Mouse (Mus musculus): ENCODE results near the gene Ebf3.

The Ebf3 gene

DNA sequence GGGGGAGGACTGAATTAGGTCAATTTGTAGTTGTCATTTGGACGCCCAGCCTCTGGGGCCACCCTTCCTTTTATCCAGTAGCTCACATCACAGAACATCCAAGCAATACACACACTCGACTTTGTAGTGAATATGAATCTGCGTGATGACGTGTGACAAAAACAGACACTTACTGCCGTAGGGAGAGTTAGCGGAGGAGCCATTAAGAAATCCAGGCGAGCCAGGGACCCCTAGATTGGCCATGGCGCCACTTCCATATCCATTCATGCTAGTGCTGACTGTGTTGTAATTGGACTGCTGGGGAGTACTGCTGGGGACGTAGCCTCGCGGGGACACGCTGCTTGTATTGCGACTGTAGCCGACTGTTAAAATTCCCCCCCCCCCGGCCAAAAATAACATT lies 115.3 kb downstream of the Ebf3 start:
- no peak for DNase-seq (ENCODE audit: low spot score)

DNA sequence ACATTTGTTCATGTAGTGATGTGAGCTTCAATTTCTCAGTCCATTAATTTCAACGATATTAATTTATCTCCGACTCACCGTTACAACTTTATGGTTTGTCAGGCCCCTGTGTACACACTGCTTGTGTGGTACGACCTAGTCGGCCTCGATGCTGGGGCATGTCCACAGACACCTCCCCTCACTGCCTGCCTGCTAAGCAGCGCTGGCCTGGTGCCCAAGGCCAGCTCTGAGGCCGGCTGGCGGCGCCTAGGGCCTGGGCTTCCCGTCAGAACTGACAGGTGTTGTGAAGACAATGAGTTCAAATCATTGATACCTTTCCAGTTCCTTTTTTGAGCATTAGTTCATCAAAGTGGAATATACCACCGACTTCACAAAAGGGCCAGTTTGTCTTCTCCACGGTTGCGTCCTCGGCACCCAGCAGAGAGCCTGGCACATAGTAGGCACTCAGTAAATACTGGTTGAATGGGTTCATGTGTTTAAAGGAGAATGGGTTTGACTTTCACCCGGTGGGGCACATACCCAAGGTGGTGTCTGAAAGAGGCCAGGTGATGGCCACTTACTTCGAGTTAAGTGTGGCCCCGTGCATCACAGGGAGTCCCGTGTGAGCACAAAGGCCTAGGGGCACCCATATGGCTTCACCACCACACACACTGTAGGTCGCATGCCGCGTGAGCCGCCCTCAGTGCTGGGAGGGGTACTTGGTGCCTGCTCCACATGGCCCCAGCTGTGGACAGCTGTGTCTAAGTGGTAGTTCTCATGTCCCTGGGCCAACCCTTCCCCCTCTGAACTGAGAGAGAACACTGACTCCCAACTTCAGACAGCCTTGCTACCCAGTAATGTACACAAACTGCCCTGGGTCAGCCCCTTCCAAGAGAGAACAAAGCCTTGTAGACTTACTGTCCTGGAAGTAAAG lies 116.9 kb downstream of the Ebf3 start:
- no peak for DNase-seq (ENCODE audit: low spot score)

DNA sequence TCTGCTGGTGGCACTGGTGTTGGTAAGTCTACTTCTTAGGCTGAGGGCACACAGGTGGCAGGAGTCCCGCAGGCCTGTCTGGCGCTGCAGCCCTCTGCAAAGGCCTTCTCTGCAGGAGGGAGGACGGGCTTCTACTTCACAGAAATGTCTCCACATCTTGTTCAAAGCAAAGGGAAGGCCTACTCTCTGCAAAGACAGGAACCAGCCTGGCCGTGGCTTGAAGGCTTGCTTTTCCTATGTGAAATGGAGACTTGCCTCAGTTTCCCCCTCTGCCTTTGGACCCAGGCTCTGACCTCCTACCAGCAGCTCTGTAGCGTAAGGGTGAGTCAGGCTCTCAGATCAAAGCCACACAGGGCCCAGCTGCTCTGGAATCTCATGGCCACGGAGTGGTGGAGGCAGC lies 117.7 kb downstream of the Ebf3 start:
- no peak for DNase-seq (ENCODE audit: low spot score)

DNA sequence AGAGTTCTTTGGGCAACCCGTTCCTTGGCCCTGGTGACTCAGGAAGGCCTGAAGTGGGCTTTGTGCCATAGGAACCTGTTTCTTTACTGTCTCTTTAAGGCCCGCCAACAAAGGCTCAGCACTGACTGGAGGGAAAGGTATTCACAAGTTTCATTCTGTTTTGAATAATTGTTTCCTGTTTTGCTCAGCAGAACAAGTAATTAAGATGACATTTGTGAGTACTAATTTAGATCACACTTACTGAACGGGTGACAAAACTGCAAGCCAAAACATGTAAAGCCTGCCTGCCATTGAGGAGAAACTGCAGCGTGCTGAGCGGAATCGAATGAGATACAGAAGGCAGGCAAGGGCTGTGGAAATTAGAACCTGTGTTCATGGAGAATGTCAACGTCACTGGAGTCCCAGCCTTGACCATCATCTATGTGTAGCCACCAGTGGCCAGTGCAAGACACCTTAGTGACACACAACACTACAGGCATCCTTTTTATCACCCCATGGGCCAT lies 121.4 kb downstream of the Ebf3 start:
- DNase-seq (ENCODE audit: low spot score) = no peak

DNA sequence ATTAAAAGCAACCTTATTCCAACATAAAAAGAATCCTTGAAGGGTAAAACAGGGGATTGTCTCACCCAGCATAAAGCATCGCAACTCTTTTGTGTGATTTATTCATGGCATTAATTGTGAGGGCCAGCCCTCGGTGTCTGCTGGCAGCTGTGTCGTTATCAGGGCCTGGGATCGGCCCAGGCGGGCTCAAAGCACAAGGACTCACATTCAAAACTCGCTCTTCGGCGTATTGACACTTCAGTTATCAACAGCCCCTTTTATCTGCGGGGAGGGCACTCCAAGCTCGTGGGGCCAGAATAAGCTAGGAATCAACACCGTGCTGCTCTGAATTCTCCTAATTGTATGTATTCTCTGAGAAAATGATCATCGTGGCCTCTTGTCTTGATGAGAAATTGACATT lies 122.4 kb downstream of the Ebf3 start:
- no peak for DNase-seq (ENCODE audit: low spot score)

DNA sequence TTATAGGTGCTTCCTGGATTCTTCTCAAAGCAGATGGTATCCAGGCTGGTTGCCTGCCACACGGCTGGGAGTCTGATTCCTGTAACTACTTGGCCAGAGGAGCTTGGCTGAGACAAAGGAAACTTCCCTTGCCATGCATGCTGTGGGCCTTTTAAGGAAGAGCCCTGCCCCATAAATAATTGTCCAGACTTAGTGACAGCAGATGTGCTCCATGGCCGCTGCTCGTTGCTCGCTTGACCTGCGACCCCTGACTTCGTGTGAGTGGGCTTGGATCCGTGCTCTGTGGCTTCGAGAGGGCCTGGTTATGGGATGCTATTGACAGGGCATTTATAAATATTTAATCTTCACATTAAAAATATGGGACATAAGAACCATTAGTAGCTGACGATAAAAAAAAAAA lies 142.0 kb downstream of the Ebf3 start:
- no peak for DNase-seq (ENCODE audit: low spot score)

DNA sequence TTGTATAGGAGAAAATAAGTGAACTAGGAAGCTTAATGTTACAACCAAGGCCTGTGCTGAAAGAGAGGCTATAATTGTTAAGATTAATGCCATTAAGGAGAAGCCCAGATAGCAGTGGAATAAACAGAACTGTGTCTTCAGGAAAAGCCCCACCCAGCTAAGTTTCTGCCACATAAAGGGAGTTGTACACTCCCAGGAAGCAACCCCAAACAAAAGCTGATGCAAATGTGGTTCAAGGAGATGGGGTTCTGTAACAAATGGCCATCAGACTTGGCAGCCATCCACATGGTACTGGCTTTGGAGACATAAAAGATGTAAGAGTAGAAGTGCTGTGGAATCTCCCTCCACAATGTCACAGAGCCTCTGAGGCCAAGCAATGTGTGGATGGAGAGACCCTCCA lies 155.2 kb downstream of the Ebf3 start:
- DNase-seq (ENCODE audit: low spot score) = no peak

DNA sequence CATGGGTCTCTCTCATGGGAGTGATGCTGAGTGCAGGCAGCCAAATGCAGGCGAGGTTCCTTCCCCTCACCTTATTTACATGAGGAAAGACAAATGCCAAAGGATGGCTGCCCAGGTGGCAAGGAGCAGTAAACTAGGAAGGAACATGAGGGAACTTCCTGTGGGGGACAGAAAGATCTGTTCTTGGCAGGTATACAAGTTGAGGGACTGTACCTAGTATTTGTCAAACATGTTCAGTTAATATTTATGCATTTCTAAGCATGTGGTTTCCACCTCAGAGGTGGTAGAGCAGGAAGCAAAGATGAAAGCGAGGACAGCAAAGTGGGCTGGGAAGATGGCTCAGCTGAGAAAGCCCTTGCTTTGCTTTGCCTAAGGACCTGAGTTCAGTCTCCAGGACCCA lies 159.6 kb downstream of the Ebf3 start:
- DNase-seq (ENCODE audit: low spot score) = no peak

DNA sequence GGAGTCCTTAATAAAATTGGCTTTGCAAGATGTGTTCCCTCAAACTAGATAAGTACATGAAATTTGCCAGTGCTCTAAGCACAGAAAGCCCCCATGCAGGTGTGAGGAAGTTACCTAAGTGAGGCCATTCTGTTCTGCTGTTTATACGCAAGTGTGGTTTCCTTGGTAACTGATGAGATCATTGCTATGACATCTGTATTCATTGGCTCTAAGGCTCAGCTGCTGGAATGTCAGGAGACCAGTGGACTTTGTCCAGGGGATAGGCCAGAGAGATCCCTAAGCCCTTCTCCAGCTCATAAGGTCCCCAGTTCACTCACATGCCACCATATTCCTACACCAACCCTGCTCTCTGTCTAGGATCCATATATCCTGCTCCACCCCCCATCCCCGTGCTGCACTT lies 162.4 kb downstream of the Ebf3 start:
- DNase-seq (ENCODE audit: low spot score) = no peak

DNA sequence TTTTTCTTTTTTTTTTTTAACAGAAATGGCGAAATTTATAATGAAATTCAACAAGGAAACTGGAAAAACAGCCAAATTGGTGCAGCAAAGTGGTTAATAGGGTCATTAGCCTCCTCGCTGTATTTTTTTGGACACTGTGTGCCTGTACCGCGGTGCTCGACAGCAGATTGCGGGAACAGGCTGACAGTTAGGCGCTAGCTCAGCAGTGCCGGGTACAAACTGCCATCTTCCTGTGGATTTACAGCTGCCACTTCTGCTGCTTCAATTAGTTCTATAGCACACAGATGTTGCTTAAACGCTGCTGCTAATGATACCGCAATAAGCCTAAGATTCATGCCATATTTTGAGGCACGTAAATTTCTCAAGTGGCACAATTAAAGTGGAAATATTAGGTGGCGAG lies 167.1 kb downstream of the Ebf3 start:
- no peak for DNase-seq (ENCODE audit: low spot score)

All from ovary, postnatal 10 days (tissue).